Mouse (Mus musculus): ENCODE measurements around the gene Gm17455. TPM values are rescaled to one million over a fixed set of nuclear protein-coding genes. Genes with fewer than 3 reads are reported as not detected.

Gm17455 gene
- polyA plus RNA-seq (2014; fragmentation: Illumina TruSeq; extraction: RNeasy Lipid Tissue Mini Kit (QIAGEN cat#74804); ENCODE audit: low read depth, low replicate concordance): not detected

GRCm38 (mm10) chr10:60399449-60399848, at the start of gene Gm17455:
Gene Gm17455, plus strand, starts transcription at chr10:60399726.

Other genes with a start within 250 kb of the Gm17455 start
- 3.4 TPM for gene Chst3, start 180.5 kb upstream of the Gm17455 start, polyA plus RNA-seq (2014; fragmentation: Illumina TruSeq; extraction: RNeasy Lipid Tissue Mini Kit (QIAGEN cat#74804); ENCODE audit: low read depth, low replicate concordance)
- gene Psap, start 122.1 kb upstream of the Gm17455 start, polyA plus RNA-seq (2014; fragmentation: Illumina TruSeq; extraction: RNeasy Lipid Tissue Mini Kit (QIAGEN cat#74804); ENCODE audit: low read depth, low replicate concordance): 145 TPM
- gene Vsir, start 52.9 kb upstream of the Gm17455 start, polyA plus RNA-seq (2014; fragmentation: Illumina TruSeq; extraction: RNeasy Lipid Tissue Mini Kit (QIAGEN cat#74804); ENCODE audit: low read depth, low replicate concordance): 0.81 TPM